In the genomic region with DNA sequence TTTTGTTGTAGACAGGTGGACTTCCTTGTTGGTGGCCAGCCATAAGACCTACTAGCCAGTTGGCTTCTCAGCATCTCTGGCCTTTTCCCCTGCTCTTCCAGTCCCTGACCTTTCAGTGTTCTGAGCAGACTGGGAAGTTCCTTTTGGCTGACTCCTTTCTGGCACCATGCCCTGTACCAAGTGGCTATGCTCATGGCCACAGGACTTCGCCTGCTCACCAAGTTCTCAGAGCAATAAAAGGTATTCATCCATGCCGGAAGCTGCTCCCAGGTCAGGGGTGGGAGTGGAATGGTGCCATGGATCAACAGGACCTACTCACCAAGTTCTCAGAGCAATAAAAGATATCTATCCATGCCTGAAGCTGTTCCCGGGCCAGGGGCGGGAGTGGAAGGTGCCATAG, we compare ENCODE assay signal across 9 mouse cellular contexts. TPM values are rescaled to one million over a fixed set of nuclear protein-coding genes. Genes with fewer than 3 reads are reported as not detected.
DNase-seq lines count a peak whose midpoint lies in the region; ATAC-seq lines count a peak whose summit lies in the region.
"Had no signal": no experiment of that assay in that cellular context is flagged by ENCODE, and none has a peak within 500 bp of the region (broad histone marks: within the 10 kb centered on the region; RNA-seq: fewer than 3 reads in every experiment).

No protein-coding gene starts in this region.

- H3K9ac ChIP-seq in heart, embryonic 11.5 days (ENCODE audit: low read depth, low read length): peak overlapping the region; percentile 93; the same call in 1 of the 2 replicates
- H3K9ac ChIP-seq in kidney, embryonic 15.5 days: no peak overlapping the region

- peaks cover 24% of the 10 kb centered on the region for H3K36me3 ChIP-seq in heart, embryonic 11.5 days (ENCODE audit: control insufficient read depth, insufficient read depth, low read length)
- peaks cover 47% of the 10 kb centered on the region for H3K36me3 ChIP-seq in kidney, embryonic 15.5 days

- H3K9me3 ChIP-seq in heart, embryonic 11.5 days (replicated peaks; ENCODE audit: control insufficient read depth, low read length): no peaks in the 10 kb centered on the region
- H3K9me3 ChIP-seq in kidney, embryonic 15.5 days (replicated peaks): no peaks in the 10 kb centered on the region

- intact Hi-C loops in heart, postnatal 25 days (cut with DNase I): no loop called here

- no peak overlapping the region for H3K27ac ChIP-seq in heart, embryonic 11.5 days (ENCODE audit: low read depth, low read length)
- peak overlapping the region; percentile 83 for H3K27ac ChIP-seq in kidney, embryonic 15.5 days

- peak overlapping the region; percentile 91; the same call in 1 of the 2 replicates for H3K4me3 ChIP-seq in heart, embryonic 11.5 days (ENCODE audit: low read depth, low read length)
- H3K4me3 ChIP-seq in kidney, embryonic 15.5 days (replicated peaks): peak overlapping the region; percentile 82

- 82% methylated on average over 4 of the region's 4 CpGs for WGBS in heart, embryonic 11.5 days (ENCODE audit: insufficient replicate concordance)
- 25% methylated on average over 4 of the region's 4 CpGs for WGBS in kidney, embryonic 15.5 days

- H3K4me2 ChIP-seq in heart, embryonic 11.5 days: peak overlapping the region; percentile 98
- peak overlapping the region; percentile 96 for H3K4me2 ChIP-seq in kidney, embryonic 15.5 days

- ATAC-seq in heart, embryonic 11.5 days (replicated peaks; ENCODE audit: insufficient number of reproducible peaks, low FRiP score, low TSS enrichment): no peak
- peak; percentile 33 for ATAC-seq in kidney, embryonic 15.5 days (replicated peaks; ENCODE audit: low FRiP score)
- ATAC-seq in megakaryocyte-erythroid progenitor cell, adult 5-6 weeks (replicated peaks; ENCODE audit: low FRiP score, low TSS enrichment, poor library complexity, severe bottlenecking): no peak

- H3K27me3 ChIP-seq in heart, embryonic 11.5 days (ENCODE audit: control insufficient read depth, insufficient read depth, low read length): no peaks in the 10 kb centered on the region
- no peaks in the 10 kb centered on the region for H3K27me3 ChIP-seq in kidney, embryonic 15.5 days

- peaks cover 25% of the 10 kb centered on the region for H3K4me1 ChIP-seq in heart, embryonic 11.5 days (ENCODE audit: control insufficient read depth, insufficient read depth, low read length)
- peaks cover 54% of the 10 kb centered on the region for H3K4me1 ChIP-seq in kidney, embryonic 15.5 days

- peak; percentile 95 for DNase-seq in heart, adult 11 months
- no peak for DNase-seq in heart, postnatal 25 days (ENCODE audit: low spot score)
- DNase-seq in cerebellum, postnatal 25 days: peak; percentile 68 to 82
- peak; percentile 67 for DNase-seq in lung, postnatal 25 days (ENCODE audit: low spot score)
- DNase-seq in left cerebral cortex, adult 9 months (ENCODE audit: low spot score in 2 of 2): no peak

RNA-seq across cellular contexts. Expression of gene Bricd5, which starts 1.2 kb away (rescaled TPM):
- not detected for total RNA-seq in heart, postnatal 25 days (2021)
- 0.21 and 0.42 TPM in 2 replicates for polyA plus RNA-seq in heart, embryonic 11.5 days (2014; fragmentation: Nextera tagmentation; extraction: Ambion mirVana)
- polyA plus RNA-seq in kidney, embryonic 15.5 days (2015; fragmentation: Nextera tagmentation; extraction: Ambion mirVana): 0.39 and 0.58 TPM in 2 replicates
- total RNA-seq in megakaryocyte-erythroid progenitor cell, adult 5-6 weeks (2014; fragmentation: Nextera tagmentation): not detected in 2 replicates
- 0.80 TPM in 1 of 2 replicates, not detected in the other for total RNA-seq in megakaryocyte-erythroid progenitor cell, adult 5-6 weeks (2017)

RNA-seq across cellular contexts. Expression of gene Pgp, which starts 2.3 kb away (rescaled TPM):
- total RNA-seq in heart, postnatal 25 days (2021): 10 to 100 TPM; 42.3 to 43.3 TPM
- polyA plus RNA-seq in heart, embryonic 11.5 days (2014; fragmentation: Nextera tagmentation; extraction: Ambion mirVana): 75.8 and 77.2 TPM in 2 replicates
- 49.9 and 53.3 TPM in 2 replicates for polyA plus RNA-seq in kidney, embryonic 15.5 days (2015; fragmentation: Nextera tagmentation; extraction: Ambion mirVana)
- total RNA-seq in megakaryocyte-erythroid progenitor cell, adult 5-6 weeks (2014; fragmentation: Nextera tagmentation): 32.8 and 43.6 TPM in 2 replicates
- total RNA-seq in megakaryocyte-erythroid progenitor cell, adult 5-6 weeks (2017): 21.9 and 23.4 TPM in 2 replicates

RNA-seq across cellular contexts. Expression of gene E4f1, which starts 2.4 kb away (rescaled TPM):
- total RNA-seq in heart, postnatal 25 days (2021): 10 to 100 TPM; 11.1 to 11.4 TPM
- polyA plus RNA-seq in heart, embryonic 11.5 days (2014; fragmentation: Nextera tagmentation; extraction: Ambion mirVana): 14.0 and 17.6 TPM in 2 replicates
- 29.9 and 36.7 TPM in 2 replicates for polyA plus RNA-seq in kidney, embryonic 15.5 days (2015; fragmentation: Nextera tagmentation; extraction: Ambion mirVana)
- 47.7 and 60.9 TPM in 2 replicates for total RNA-seq in megakaryocyte-erythroid progenitor cell, adult 5-6 weeks (2014; fragmentation: Nextera tagmentation)
- 10.5 and 20.8 TPM in 2 replicates for total RNA-seq in megakaryocyte-erythroid progenitor cell, adult 5-6 weeks (2017)

RNA-seq across cellular contexts. Expression of gene Mlst8, which starts 6.4 kb away (rescaled TPM):
- 10 to 100 TPM in 1 of 2 experiments, 1 to 10 TPM in 1; 9.4 to 11.3 TPM for total RNA-seq in heart, postnatal 25 days (2021)
- 17.5 and 20.9 TPM in 2 replicates for polyA plus RNA-seq in heart, embryonic 11.5 days (2014; fragmentation: Nextera tagmentation; extraction: Ambion mirVana)
- 29.0 and 36.1 TPM in 2 replicates for polyA plus RNA-seq in kidney, embryonic 15.5 days (2015; fragmentation: Nextera tagmentation; extraction: Ambion mirVana)
- 35.8 and 38.7 TPM in 2 replicates for total RNA-seq in megakaryocyte-erythroid progenitor cell, adult 5-6 weeks (2014; fragmentation: Nextera tagmentation)
- 17.2 and 36.1 TPM in 2 replicates for total RNA-seq in megakaryocyte-erythroid progenitor cell, adult 5-6 weeks (2017)

RNA-seq across cellular contexts. Expression of gene Caskin1, which starts 15.9 kb away (rescaled TPM):
- under 1 TPM; 0.14 to 0.39 TPM for total RNA-seq in heart, postnatal 25 days (2021)
- 0.40 and 0.49 TPM in 2 replicates for polyA plus RNA-seq in heart, embryonic 11.5 days (2014; fragmentation: Nextera tagmentation; extraction: Ambion mirVana)
- polyA plus RNA-seq in kidney, embryonic 15.5 days (2015; fragmentation: Nextera tagmentation; extraction: Ambion mirVana): 1.8 and 2.3 TPM in 2 replicates
- not detected in 2 replicates for total RNA-seq in megakaryocyte-erythroid progenitor cell, adult 5-6 weeks (2014; fragmentation: Nextera tagmentation)
- total RNA-seq in megakaryocyte-erythroid progenitor cell, adult 5-6 weeks (2017): not detected in 2 replicates
- total RNA-seq: hematopoietic stem cell, adult 5-6 weeks had no signal

Comparison
In these comparisons a context has a peak if more than half of its experiments do, and no peak if none do; other contexts are left out.
1. DNase-seq: peak in heart, adult 11 months (single experiment), cerebellum, postnatal 25 days (2 of 2) and lung, postnatal 25 days (single experiment); none in heart, postnatal 25 days (single experiment) and left cerebral cortex, adult 9 months (0 of 2).